Mouse (Mus musculus) ES-E14 (cell line): ENCODE measurements at regions not wholly inside any gene's neighbourhood (a gene's known extent, or its start where the extent isn't known, plus 50 kb on each side); places are given as distances from the start of the nearest gene placed in this dataset.

Source experiments
- CHD2 ChIP-seq: IDR thresholded peaks from 2 replicates; pipeline ENCODE4 v1.6.1; 2014; ENCODE audit warnings: mild to moderate bottlenecking, low read depth, low read length, inconsistent platforms
- MAFK ChIP-seq: IDR thresholded peaks from 2 replicates; pipeline ENCODE4 v1.6.1; 2014; ENCODE audit warnings: mild to moderate bottlenecking, low read depth, low read length, inconsistent platforms; ENCODE audit not compliant: insufficient read depth

DNA sequence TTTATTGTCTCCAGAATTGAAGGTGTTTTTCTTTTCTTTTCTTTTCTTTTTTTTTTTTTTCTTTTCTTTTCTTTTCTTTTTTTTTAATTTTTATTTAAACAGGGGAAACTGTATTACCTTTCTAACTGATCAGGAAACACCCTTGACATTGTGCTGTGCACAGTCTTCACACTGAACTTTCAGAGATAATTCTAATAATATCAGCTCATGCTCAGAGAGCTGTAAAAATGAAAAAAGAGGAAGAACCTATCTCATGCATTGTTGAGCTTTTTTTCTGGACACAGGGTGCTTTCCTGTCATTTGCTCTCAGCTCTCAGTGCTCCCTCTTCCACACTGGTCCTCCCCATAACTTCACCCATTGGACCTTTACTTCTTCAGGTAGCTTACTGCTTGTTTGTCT lies 201.0 kb upstream of the Camk1g start:
- TF ChIP-seq CHD2 (no peak), MAFK (no peak)
